Mouse (Mus musculus) heart, embryonic 11.5 days (tissue): ENCODE data around the gene Irf5. TPM values are rescaled to one million over a fixed set of nuclear protein-coding genes. Genes with fewer than 3 reads are reported as not detected.

Source experiments
- ATAC-seq: fragments of 200-750 bp; cut with Nextera tagmentation; replicated peaks from 2 replicates; pipeline ENCODE4 v1.8.0; 2017; ENCODE audit warnings: moderate library complexity; ENCODE audit not compliant: insufficient number of reproducible peaks, low FRiP score, low TSS enrichment
- H3K27ac ChIP-seq: fragments of 300-500 bp; sonication (generic); 2 replicates; pipeline ENCODE4 v1.5.1; 2014; ENCODE audit warnings: mild to moderate bottlenecking, low read depth, low read length
- H3K27me3 ChIP-seq: fragments of 300-500 bp; sonication (generic); 2 replicates; pipeline ENCODE4 v1.6.1; 2014; ENCODE audit warnings: mild to moderate bottlenecking, low read length, mixed read lengths; ENCODE audit not compliant: control insufficient read depth, insufficient read depth
- H3K36me3 ChIP-seq: fragments of 300-500 bp; sonication (generic); 2 replicates; pipeline ENCODE4 v1.6.1; 2014; ENCODE audit warnings: mild to moderate bottlenecking, low read length, moderate library complexity, mixed read lengths; ENCODE audit not compliant: control insufficient read depth, insufficient read depth
- H3K4me1 ChIP-seq: fragments of 300-500 bp; sonication (generic); 2 replicates; pipeline ENCODE4 v1.6.1; 2014; ENCODE audit warnings: low read length; ENCODE audit not compliant: control insufficient read depth, insufficient read depth
- H3K4me2 ChIP-seq: fragments of 300-500 bp; sonication (generic); 2 replicates; pipeline ENCODE4 v1.6.1; 2014; ENCODE audit warnings: mild to moderate bottlenecking, moderate library complexity
- H3K4me3 ChIP-seq: fragments of 300-500 bp; sonication (generic); 2 replicates; pipeline ENCODE4 v1.5.1; 2014; ENCODE audit warnings: low read depth, low read length
- H3K9ac ChIP-seq: fragments of 300-500 bp; sonication (generic); 2 replicates; pipeline ENCODE4 v1.6.1; 2014; ENCODE audit warnings: mild to moderate bottlenecking, low read depth, low read length, moderate library complexity
- H3K9me3 ChIP-seq: fragments of 300-500 bp; sonication (generic); replicated peaks from 2 replicates; pipeline ENCODE4 v1.6.1; 2016; ENCODE audit warnings: low read length; ENCODE audit not compliant: control insufficient read depth
- WGBS: fragments of 180-500 bp; shearing (Covaris S2); extraction: QIAGEN DNeasy Blood & Tissue Kit; methylation state at CpG from one replicate; pipeline ENCODE4 v1.1.7; 2014; ENCODE audit not compliant: insufficient replicate concordance; 5-methylcytosine and 5-hydroxymethylcytosine counted together
- polyA plus RNA-seq: library from polyadenylated mRNA; unstranded; fragments of >200 nt; fragmentation: Nextera tagmentation; extraction: Ambion mirVana; gene quantifications from 2 replicates; pipeline ENCODE4 v1.2.1, GENCODE M21; 2014

Irf5 gene
- polyA plus RNA-seq, 1 experiment from 2014 or later = 11.6 TPM

DNA sequence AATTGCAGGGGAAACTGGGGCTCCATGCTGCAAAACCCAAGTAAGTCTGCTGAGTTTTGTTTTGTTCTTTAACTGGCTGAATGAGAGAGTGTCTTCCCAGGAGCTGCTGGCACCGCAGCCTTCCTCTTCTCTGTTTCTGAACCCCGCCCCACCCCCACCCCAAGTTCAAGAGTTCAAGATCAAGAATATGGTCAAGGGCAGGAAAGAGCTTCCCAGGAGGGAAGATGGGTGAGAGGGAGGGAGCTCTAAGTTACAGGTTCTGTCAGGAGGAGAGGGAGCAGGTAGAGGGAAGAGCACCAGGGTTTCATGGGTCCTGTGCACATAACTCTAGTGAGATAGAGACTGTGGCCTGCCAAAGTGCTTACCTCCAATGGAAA lies 3.0 kb downstream of the Irf5 start:
- H3K36me3 ChIP-seq = no peaks in the 10 kb centered on the region; the same call in 1 of the 2 replicates
- 31% methylated on average over 2 of the region's 2 CpGs for WGBS
- peak overlapping the region; percentile 97 for H3K4me2 ChIP-seq
- H3K27ac ChIP-seq = 0 out of 2 replicates have a peak overlapping the region, but pooled peaks have one; percentile 22
- no peak overlapping the region for H3K9ac ChIP-seq
- H3K4me1 ChIP-seq = peaks cover 28% of the 10 kb centered on the region
- no peaks in the 10 kb centered on the region for H3K9me3 ChIP-seq
- peaks cover 18% of the 10 kb centered on the region for H3K27me3 ChIP-seq
- peak overlapping the region; percentile 28 for H3K4me3 ChIP-seq
- ATAC-seq = no peak

DNA sequence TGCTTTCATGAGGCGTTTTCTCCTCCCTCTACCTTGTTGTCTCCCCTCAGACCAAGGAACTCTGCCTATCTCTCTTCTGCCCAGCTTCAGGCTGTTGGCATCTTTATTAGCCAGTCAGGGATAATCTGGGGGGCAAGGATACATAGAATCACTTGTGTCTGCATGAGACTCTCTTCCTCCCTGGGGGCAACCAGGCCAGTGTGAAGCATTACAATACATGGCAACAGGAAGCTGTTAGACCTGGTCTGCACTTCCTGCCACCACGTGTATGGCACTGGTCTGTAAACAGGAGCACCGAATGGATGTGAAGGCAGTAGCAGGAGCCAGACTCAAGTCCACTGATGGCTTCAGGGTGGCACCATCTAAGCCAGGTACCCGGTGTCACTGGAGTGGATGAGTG lies 3.6 kb downstream of the Irf5 start:
- no peaks in the 10 kb centered on the region for H3K9me3 ChIP-seq
- H3K4me3 ChIP-seq = no peak overlapping the region
- no peak for ATAC-seq
- H3K27me3 ChIP-seq = peaks cover 18% of the 10 kb centered on the region
- H3K9ac ChIP-seq = no peak overlapping the region
- H3K27ac ChIP-seq = no peak overlapping the region
- peak overlapping the region; percentile 97 for H3K4me2 ChIP-seq
- peaks cover 27% of the 10 kb centered on the region for H3K4me1 ChIP-seq
- no peaks in the 10 kb centered on the region; the same call in 1 of the 2 replicates for H3K36me3 ChIP-seq
- 50% methylated on average over 4 of the region's 4 CpGs for WGBS

DNA sequence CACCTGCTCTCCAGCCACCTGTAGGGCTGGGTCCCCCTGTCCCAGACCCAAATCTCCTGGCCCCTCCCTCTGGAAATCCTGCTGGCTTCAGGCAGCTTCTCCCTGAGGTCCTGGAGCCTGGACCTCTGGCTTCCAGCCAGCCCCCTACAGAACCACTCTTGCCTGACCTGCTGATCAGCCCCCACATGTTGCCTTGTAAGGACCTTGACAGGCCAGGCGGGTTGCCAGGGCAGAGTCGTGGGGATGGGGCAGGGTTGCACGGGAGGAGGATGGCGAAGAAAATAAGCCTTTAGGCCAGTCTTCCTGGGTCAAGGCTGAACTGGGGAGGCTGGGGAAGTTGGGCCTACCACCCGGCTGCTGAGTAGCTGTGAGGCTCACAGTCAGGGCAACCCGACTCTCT lies 8.9 kb downstream of the Irf5 start:
- ATAC-seq = no peak
- H3K27me3 ChIP-seq = no peaks in the 10 kb centered on the region
- peaks cover 5% of the 10 kb centered on the region; the same call in 1 of the 2 replicates for H3K4me1 ChIP-seq
- 58% methylated on average over 6 of the region's 6 CpGs for WGBS
- no peak overlapping the region for H3K4me2 ChIP-seq
- H3K4me3 ChIP-seq = no peak overlapping the region
- no peak overlapping the region for H3K9ac ChIP-seq
- H3K36me3 ChIP-seq = no peaks in the 10 kb centered on the region; the same call in 1 of the 2 replicates
- H3K9me3 ChIP-seq = no peaks in the 10 kb centered on the region
- peak overlapping the region; percentile 7; the same call in 1 of the 2 replicates for H3K27ac ChIP-seq

DNA sequence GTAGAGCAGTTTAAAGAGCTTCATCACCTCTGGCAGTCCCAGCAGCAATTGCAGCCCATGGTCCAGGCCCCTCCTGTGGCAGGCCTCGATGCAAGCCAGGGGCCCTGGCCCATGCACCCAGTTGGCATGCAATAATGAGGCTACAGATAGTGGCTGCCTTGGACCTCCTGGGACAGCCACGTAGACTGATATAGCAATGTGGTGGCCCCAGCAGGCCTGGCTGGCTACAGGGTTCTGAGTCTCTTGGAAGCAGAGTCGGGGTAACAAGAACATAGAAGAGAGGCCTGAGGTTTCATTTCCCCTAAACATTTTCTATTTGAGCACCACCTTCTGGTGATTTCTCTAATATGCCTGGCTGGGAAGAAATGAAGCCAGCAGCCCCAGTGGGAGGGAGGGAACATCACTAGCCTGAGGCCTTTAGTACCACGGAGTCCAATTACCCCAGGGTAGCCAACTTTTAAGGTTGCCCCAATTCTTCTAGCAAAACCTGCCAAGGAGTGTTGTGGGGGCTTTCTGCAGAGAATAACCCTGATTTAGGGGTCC lies 10.3 kb downstream of the Irf5 start:
- no peaks in the 10 kb centered on the region; the same call in 1 of the 2 replicates for H3K36me3 ChIP-seq
- no peak for ATAC-seq
- no peaks in the 10 kb centered on the region for H3K27me3 ChIP-seq
- H3K4me2 ChIP-seq = no peak overlapping the region
- H3K4me3 ChIP-seq = no peak overlapping the region
- no peaks in the 10 kb centered on the region for H3K9me3 ChIP-seq
- peaks cover 5% of the 10 kb centered on the region; the same call in 1 of the 2 replicates for H3K4me1 ChIP-seq
- WGBS = 75% methylated on average over 4 of the region's 4 CpGs
- no peak overlapping the region for H3K9ac ChIP-seq
- no peak overlapping the region for H3K27ac ChIP-seq

- Histone ChIP-seq H3K36me3 (peaks cover 1% of the 10 kb centered on the region), H3K9me3 (no peaks in the 10 kb centered on the region), H3K4me1 (peaks cover 5% of the 10 kb centered on the region; the same call in 1 of the 2 replicates), H3K27ac (no peak overlapping the region), H3K4me2 (no peak overlapping the region), H3K27me3 (no peaks in the 10 kb centered on the region), H3K4me3 (no peak overlapping the region), H3K9ac (no peak overlapping the region)
- WGBS = 79% methylated on average over 3 of the region's 3 CpGs
- ATAC-seq = no peak
These were observed 10.8 kb downstream of the Irf5 start for GRCm38 (mm10) chr6:29537221-29537620.

DNA sequence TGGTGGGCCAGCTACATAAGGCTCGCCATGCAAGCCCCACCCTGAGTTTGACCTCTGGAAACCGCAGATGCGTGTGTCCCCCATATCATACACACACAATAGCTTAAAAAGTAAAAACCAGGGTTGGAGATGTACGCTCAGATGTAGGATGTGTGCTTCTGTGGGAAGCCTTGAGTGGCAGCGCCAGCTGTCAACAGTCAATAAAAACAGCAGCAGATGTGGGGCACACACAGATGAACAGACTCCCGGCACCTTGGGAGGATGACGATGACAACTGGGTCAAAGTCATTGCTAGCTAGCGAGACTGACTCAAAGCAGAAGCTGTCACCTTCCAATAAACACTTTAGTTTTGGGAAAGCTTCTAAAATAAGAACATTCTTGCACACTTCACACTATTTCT lies 13.1 kb downstream of the Irf5 start:
- peaks cover 10% of the 10 kb centered on the region for H3K36me3 ChIP-seq
- H3K4me2 ChIP-seq = no peak overlapping the region
- H3K9ac ChIP-seq = no peak overlapping the region
- ATAC-seq = no peak
- H3K27ac ChIP-seq = no peak overlapping the region
- peaks cover 5% of the 10 kb centered on the region; the same call in 1 of the 2 replicates for H3K4me1 ChIP-seq
- no peaks in the 10 kb centered on the region for H3K9me3 ChIP-seq
- H3K4me3 ChIP-seq = no peak overlapping the region
- WGBS = 82% methylated on average over 8 of the region's 8 CpGs
- no peaks in the 10 kb centered on the region for H3K27me3 ChIP-seq

DNA sequence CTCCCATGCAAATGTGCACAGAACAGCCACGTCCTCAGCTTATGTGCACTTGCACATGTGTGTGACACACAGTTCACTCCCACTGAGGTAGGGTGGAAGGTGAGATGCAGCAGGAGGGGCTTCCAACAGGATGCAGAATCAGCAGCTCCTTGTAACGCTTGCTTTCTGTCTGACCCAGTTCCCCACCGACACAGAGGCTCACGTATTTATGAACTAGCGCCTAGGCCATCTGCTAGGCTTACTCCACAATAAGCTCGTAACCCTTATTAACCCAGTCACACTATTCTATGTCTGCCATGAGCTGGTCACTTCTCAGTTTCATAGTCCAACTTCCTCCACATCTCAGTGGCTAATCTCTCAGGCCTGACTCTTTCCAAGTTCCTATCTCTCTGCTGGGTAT lies 13.8 kb downstream of the Irf5 start:
- no peaks in the 10 kb centered on the region for H3K27me3 ChIP-seq
- no peak overlapping the region for H3K27ac ChIP-seq
- H3K9me3 ChIP-seq = 0 out of 2 replicates have a peak, but pooled peaks cover 3% of the 10 kb centered on the region
- WGBS = 88% methylated on average over 6 of the region's 6 CpGs
- no peak overlapping the region for H3K4me3 ChIP-seq
- H3K9ac ChIP-seq = no peak overlapping the region
- H3K4me1 ChIP-seq = peaks cover 5% of the 10 kb centered on the region; the same call in 1 of the 2 replicates
- no peak overlapping the region for H3K4me2 ChIP-seq
- no peak for ATAC-seq
- peaks cover 12% of the 10 kb centered on the region for H3K36me3 ChIP-seq

GRCm38 (mm10) chr6:29540956-29541355 lies 14.5 kb downstream of the Irf5 start:
- Histone ChIP-seq H3K27ac (no peak overlapping the region), H3K36me3 (peaks cover 20% of the 10 kb centered on the region), H3K4me2 (no peak overlapping the region), H3K9me3 (0 out of 2 replicates have a peak, but pooled peaks cover 3% of the 10 kb centered on the region), H3K4me1 (no peaks in the 10 kb centered on the region), H3K4me3 (no peak overlapping the region), H3K9ac (no peak overlapping the region), H3K27me3 (no peaks in the 10 kb centered on the region)
- 80% methylated on average over 1 of the region's 1 CpGs for WGBS
- ATAC-seq = no peak

DNA sequence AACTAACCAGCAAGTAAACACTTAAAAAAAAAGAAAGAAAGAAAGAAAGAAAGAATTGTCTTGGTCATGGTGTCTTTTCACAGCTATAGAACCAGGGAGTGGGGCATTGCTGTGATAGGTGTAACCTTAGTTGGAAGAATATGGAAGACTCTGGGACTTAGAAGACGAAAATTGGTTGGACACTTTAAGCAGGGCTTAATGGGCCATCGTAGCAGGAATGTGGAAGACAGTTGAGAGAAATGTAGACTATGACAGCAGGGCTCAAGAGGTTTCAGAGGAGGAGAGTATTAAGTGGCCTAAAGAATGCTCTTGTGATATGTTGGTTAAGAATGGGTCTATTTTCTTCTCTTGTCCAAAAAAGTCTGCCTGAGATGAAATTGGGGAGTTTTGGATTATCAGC lies 19.2 kb downstream of the Irf5 start:
- H3K27me3 ChIP-seq = no peaks in the 10 kb centered on the region
- no peaks in the 10 kb centered on the region for H3K4me1 ChIP-seq
- no peak overlapping the region for H3K4me3 ChIP-seq
- 0 out of 2 replicates have a peak, but pooled peaks cover 3% of the 10 kb centered on the region for H3K9me3 ChIP-seq
- no peak overlapping the region for H3K9ac ChIP-seq
- H3K36me3 ChIP-seq = peaks cover 27% of the 10 kb centered on the region
- no peak for ATAC-seq
- WGBS = 90% methylated on average over 2 of the region's 2 CpGs
- H3K27ac ChIP-seq = no peak overlapping the region
- no peak overlapping the region for H3K4me2 ChIP-seq
